Mouse (Mus musculus) forelimb bud, embryonic 11.5 days (tissue): Measurements from ENCODE around the gene Zfp729a.
A peak's percentile ranks its signal among the peaks of the same experiment; 100 is the strongest.
"Not testable (repeated sequence)": the region's sequence is repeated elsewhere in the genome, so short reads cannot be mapped to it uniquely, and the experiment has no call there.

ENCODE experiments used
- DNase-seq: peaks from one replicate; pipeline ENCODE4 v3.0.0-alpha.2; 2012; ENCODE audit warnings: low read depth, low spot score

The Zfp729a gene

GRCm38 (mm10) chr13:67637294-67638007 is at the start of gene Zfp729a, which contains the start of gene Gm49345:
Gene Zfp729a (minus strand): TSS chr13:67637791.
Gene Gm49345 (minus strand): TSS chr13:67637769.
- peak; percentile 92 for DNase-seq

DNA sequence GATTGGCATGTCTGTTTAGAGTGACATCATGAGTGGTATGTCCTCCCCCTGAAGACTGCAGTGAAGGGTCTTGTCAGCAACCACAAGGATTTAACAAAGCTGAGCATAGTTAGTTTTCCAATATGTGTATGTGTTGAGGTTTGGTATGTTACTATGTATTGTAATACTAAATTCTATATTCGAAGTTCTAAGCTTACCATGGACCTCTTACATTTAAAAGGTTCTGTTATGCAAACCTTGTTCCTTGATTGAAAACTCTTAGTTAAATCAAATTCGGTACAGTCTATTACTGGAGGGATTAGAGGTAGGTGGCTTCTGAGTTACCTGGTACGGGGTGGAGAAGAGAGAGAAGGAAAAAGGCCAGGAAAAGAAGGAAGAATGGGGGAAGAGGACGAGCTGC is 49.4 kb upstream of the Zfp729a start, which contains the start of gene Zfp738:
Zfp738 (minus strand) TSS at position 101 of the 400 bp plus-strand sequence.
- no peak for DNase-seq

DNA sequence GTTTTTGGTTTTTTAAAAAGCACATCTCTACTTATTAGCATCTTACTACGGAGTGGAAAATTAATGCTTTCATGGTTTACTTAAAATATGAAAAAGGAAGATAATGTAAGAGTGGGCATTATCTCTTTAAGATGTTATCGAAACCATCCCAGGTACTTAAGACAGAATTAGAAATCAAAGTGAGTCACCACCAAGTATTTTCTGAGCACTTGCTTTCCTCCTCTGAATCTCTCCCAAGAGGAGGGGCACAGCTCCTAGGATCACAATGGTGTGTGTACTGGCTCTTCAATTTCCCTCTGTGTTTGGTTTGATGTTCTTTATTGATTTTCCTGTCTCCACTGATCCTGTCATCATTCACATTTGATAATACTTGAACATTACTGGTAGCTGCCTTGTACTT is 46.2 kb upstream of the Zfp729a start:
- not testable (repeated sequence) for DNase-seq

- DNase-seq = peak; percentile 90
Observed at GRCm38 (mm10) chr13:67682959-67683735, 45.6 kb upstream of the Zfp729a start.

GRCm38 (mm10) chr13:67674902-67675301 is 37.3 kb upstream of the Zfp729a start:
- DNase-seq = no peak

DNA sequence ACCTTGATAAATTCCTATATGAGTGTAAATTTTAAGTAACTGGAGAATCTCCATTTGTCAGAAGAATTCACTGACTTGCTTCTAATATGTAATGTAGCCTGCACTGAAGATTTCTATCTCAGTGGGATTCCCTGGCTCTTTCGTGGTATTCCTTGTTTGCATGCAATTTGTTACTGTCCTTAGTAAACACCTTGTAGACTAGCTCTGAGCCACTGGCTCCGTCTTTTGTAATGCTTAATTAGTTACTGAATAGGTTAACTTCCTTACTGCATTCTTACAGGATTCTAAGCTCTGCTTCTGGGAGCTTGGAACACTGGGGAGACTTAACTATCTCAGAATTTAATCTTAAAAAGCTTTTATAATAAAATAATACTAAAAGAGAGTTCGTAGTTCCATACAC is 14.9 kb upstream of the Zfp729a start:
- no peak for DNase-seq

GRCm38 (mm10) chr13:67610108-67610507 is 27.5 kb downstream of the Zfp729a start:
- no peak for DNase-seq

DNA sequence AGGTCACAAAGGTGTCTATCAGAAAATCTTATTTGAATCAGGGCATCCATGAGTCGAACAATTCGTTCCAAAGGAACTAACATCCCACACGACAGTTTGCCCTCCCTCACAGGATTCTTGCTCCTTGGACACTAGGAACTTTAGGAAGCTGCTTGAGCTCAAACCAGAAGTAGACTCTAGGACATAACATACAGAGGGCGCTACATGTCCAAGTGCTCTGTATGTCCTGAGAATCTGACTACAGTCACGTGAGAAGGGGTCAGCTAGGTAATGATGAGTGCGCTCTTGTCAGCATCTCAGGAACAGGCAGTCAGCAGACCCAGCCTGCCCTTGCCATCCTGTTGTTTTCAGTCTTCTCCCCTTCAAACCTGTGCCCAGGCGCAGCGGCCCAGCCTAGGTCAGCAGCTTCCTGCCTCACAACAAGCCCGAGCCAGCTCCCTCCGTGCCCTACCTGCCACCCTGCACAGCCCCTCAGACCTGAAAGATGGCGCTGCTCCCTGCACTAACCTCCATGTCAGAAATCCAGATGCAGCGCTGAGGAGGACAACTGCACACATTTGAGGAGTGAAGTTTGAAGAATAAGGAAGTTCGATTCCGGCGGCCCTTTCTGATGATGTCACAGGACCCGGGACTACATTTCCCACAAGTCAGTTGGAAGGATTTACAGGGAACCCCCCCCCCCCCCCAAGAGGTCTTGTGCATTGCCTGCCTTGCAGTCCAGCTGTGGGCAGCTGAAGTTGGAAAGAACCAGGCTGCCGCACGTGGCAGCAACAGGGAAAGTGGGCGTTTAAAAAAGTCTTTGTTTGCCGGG is 28.3 kb downstream of the Zfp729a start, which contains the start of gene Zfp729b:
Zfp729b (minus strand) TSS at position 642 of the 811 bp plus-strand sequence.
- DNase-seq = peak; percentile 86

DNA sequence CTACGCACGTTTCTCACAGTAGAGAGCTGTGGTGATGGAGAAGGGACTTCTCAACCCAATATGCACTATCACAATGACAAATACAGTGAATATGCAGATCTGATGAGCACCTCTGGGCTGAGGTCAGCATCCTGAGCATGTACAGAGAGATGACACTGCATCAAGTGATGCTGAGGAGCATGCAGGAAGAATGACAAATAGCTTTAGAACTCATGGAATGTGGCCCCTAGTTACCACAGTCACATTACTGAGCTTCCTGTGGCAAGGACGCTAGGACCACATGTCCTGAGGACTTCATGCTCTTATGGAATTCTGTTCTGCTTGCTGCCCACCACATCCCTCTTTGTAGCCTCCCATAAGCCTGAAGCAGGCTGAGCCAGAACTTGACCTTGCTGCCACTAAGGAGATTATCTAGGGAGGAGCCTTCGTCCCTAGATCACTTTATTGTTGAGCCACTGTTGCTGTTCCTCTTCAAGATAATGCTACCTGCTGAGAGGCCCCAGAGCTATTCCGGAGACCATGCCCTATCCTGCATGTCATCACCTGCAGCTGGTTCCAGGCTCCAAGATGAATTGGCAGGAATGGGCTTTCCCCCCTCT is 64.9 kb downstream of the Zfp729a start:
- DNase-seq = no peak
